Mouse (Mus musculus): ENCODE results near the gene Tmem123.

Tmem123 gene

DNA sequence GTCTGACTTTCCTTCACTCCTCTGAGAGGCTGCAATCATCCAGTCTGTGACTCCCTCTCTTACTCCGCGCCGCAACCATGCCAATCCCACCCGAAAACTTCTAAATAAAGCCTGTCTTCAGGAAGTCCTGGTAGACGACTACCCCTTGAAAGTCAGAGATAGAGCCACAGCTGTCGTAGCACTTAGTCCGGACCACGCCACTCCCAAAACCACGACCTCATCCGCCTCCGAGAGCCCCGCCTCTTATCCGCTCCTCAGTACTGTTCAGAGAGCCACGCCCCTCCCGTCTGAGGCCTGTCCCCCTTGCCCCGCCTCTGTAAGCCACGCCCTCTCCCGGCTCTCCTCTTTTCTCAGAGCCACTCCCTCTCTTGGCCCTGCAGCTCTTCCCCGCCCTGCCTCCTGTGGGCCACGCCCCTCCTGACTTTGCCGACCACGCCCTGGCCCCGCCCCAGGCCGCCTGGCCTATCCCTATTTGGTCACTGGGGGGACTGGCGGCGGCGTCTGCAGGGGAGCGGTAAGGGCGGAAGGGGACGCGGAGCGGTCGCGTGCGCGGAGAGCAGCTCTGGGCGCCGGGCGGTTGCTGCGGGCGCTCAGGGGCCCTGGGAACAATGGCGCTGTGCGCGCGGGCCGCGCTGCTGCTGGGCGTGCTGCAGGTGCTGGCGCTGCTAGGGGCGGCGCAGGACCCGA, at the start of gene Tmem123:
Gene Tmem123, plus strand, starts transcription at position 428 of the 687 bp plus-strand sequence.
- peak; percentile 100 for DNase-seq

GRCm38 (mm10) chr9:7714062-7714907, 49.6 kb upstream of the Tmem123 start:
- no peak for DNase-seq

DNA sequence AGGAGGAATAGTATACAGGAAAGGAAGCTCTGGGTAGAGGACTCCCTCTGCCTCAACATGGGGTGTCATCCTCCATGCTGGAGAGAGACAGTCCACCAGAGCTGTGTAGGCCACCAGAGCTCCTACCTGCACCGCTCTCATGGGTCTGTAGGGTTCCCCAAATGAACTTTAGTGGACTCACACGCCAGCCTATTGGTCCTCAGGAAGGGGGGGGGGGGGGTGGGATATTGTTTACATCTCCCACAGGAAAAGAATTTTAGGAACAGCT, 49.0 kb upstream of the Tmem123 start:
- no peak for DNase-seq

DNA sequence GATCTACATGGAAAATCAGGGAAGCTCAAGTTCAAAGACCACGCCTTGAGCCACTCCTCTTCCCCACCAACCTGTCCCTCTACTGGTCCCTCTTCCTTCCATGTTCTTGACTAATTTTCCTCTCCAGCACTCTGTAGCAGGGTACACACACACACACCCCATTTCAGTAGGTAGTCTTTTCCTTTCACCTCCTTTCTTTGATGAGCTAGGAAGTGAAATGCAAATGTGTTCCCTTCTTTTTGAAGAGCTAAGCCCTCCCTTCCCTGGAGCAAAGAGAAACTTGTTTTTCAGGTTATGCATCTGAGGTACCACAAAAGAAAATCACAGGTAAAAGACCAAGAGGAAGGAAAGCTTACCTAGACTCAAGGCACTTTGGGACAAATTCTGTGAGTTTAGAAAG, 42.3 kb upstream of the Tmem123 start:
- no peak for DNase-seq

DNA sequence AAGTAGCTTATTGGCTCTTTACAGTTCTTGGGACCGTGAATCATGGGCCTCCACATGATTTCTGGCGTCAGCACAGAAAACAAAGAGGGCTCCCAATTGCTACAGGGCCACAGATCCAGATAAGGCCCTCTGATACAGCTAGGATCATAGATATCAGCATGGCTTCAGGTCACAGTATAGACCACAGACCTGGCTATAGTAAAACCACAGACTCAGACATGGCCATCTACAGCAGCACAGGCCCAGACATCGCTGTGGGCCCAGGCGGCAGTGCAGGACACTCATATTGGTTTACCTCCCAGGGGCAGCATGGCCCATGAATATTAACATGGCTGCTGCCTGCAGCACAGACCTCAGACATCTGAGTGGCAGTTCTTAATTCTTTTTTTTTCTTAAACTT, 34.8 kb upstream of the Tmem123 start:
- no peak for DNase-seq

DNA sequence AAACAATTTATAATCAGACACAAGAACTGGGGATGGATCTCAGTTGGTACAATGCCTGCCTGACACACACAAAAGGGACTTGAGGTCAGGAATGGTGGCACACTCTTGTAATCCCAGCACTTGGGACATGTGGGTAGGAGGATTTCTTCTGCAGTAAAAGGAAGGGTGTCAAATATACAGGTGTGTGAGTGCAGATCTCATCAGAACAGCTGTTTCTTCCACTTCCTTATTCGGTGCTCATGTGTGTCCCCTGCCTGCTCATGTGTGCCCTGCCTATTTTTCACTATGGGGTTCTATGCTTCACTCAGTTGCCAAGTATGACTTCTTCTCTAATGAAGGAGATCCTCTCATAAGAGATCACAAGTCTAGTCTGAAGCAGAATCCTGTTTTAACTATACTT, 21.1 kb upstream of the Tmem123 start:
- DNase-seq, result no peak

GRCm38 (mm10) chr9:7744156-7744555, 19.7 kb upstream of the Tmem123 start:
- DNase-seq, result no peak

- DNase-seq, result no peak
Observed at GRCm38 (mm10) chr9:7748881-7749280, 15.0 kb upstream of the Tmem123 start.

DNA sequence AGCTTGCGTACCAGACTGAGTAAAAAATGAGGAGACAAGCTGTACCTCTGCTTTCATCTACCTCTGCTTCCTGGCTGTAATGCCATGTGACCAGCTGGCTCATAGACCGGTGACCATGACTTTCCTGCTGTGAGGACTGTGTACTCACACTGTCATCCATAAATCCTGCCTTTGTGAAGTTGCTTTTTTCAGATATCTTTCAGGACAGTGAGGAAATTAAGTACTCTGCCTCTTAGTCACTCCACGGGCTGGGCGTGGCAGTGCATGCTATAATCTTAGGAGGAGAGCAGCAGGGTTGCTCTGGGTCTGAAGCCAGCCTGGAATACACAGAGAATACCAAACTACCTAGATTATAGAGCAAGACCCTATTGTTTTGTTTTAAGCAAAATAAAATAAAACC, 14.3 kb upstream of the Tmem123 start:
- DNase-seq, result no peak

- no peak for DNase-seq
Observed at GRCm38 (mm10) chr9:7755889-7756423, 7.9 kb upstream of the Tmem123 start.

DNA sequence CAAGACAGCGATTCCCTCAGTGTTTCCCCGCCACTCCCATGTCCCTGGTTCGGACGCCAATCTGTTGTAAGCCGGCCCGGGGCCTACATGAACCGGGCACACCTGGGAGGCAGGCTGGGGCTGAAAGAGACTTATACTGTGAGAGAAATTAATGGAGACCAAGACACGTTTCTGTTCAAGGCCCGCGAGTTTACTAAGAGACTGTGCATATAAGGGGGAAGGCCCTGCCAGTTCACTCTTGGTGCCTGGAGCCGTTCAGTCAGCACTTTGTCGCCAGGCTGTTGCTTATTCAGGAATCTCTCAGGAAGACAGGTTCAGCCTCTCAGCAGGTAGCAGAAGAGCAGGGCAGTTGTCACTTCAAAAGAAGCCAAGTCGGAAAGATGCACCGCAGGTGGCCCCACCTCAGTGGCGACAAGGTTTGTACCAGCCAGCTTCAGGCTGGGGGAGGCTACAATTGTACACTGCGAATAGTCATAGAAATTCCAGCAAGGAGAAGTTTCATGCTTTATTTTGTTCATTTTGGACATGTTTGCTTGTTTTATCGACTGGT, 1.9 kb upstream of the Tmem123 start:
- DNase-seq, result no peak

- DNase-seq, result no peak
Observed at GRCm38 (mm10) chr9:7762741-7763140, 1.1 kb upstream of the Tmem123 start.

DNA sequence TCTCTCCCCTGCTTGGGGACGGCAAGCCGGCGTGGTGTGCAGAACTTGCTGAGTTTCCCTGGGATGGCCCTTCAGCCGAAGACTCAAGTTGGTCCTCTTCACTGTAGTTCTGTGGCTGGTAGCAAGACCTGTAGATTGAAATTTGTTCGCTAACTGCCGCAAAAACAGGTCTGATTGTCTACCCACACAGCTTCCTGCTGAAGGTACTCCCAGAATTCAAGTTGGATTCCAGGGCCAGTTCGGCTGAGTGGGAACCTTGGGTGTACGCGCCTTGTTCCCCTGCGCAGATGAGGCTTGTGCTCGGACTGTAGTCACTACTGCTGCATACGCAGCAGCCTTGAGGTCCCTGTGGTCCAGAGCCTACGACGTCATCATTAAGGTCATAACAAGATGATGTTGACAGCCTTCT, 626 bp downstream of the Tmem123 start:
- peak; percentile 64 for DNase-seq

GRCm38 (mm10) chr9:7765236-7765635, 1.4 kb downstream of the Tmem123 start:
- DNase-seq, result no peak

- no peak for DNase-seq
Observed at GRCm38 (mm10) chr9:7766582-7766981, 2.7 kb downstream of the Tmem123 start.

GRCm38 (mm10) chr9:7767526-7767925, 3.7 kb downstream of the Tmem123 start:
- no peak for DNase-seq

GRCm38 (mm10) chr9:7769081-7769480, 5.2 kb downstream of the Tmem123 start:
- DNase-seq, result no peak

GRCm38 (mm10) chr9:7769491-7769890, 5.7 kb downstream of the Tmem123 start:
- no peak for DNase-seq

- DNase-seq, result no peak
Observed at GRCm38 (mm10) chr9:7772361-7772760, 8.5 kb downstream of the Tmem123 start.

GRCm38 (mm10) chr9:7772773-7773454, 9.1 kb downstream of the Tmem123 start:
- no peak for DNase-seq

DNA sequence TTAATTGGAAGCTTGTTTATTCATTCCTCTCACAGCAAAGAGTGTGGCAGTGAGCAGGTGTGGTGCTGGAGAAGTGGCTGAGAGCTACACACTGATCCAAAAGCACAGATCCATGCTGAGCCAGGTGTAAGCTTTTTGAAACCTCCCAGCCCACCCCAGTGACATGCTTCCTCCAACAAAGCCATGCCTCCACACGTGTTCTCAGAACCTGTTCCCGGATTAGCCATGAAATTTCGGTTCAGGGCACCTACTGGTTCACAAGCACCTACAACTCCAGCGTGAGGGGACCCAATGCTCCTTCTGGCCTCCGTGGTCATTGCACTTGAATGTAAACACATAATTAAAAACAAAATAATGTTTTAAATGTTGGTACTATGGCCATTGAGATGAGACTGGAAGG, 9.8 kb downstream of the Tmem123 start:
- DNase-seq, result no peak

- no peak for DNase-seq
Observed at GRCm38 (mm10) chr9:7774538-7774937, 10.7 kb downstream of the Tmem123 start.

DNA sequence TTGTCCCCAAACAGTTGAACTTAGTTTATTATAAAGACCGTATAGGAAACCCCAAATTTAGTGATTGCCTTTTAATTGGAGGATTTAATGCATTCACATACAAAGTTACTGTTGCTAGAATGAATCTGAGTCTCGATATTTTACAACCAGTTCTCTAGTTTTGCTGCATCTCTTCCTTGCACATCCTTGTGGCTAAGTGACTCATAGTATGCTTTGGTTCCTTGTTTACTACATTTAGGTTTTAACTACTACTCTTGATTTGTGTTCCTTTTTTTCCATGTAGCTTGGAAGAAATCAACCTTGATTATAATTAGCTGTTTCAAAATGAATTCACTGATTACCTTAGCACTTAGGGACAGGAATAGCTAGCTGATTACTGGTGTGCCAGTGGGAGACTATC, 11.2 kb downstream of the Tmem123 start:
- DNase-seq, result no peak

Data from liver (tissue).